Mouse (Mus musculus): ENCODE measurements around the gene Polr3b. TPM values are rescaled to one million over a fixed set of nuclear protein-coding genes. Genes with fewer than 3 reads are reported as not detected.
A peak's percentile ranks its signal among the peaks of the same experiment; 100 is the strongest.

Polr3b gene
- polyA plus RNA-seq, 1 experiment from 2014 or later: 19.5 TPM

GRCm38 (mm10) chr10:84654731-84655130 is 32.6 kb downstream of the Polr3b start:
- Histone ChIP-seq H3K4me1 (peaks cover 11% of the 10 kb centered on the region), H3K9me3 (no peaks in the 10 kb centered on the region), H3K27ac (replicated peaks) (no peak overlapping the region), H3K27me3 (replicated peaks; ENCODE audit: low read depth, poor library complexity, severe bottlenecking) (no peaks in the 10 kb centered on the region), H3K36me3 (replicated peaks) (peaks cover 38% of the 10 kb centered on the region), H3K4me3 (no peak overlapping the region)
- WGBS: 88% methylated on average over 4 of the region's 4 CpGs
- DNase-seq (ENCODE audit: low spot score): no peak

GRCm38 (mm10) chr10:84656618-84657017 is 34.5 kb downstream of the Polr3b start:
- Histone ChIP-seq H3K4me1 (peaks cover 11% of the 10 kb centered on the region), H3K36me3 (replicated peaks) (peaks cover 39% of the 10 kb centered on the region), H3K27me3 (replicated peaks; ENCODE audit: low read depth, poor library complexity, severe bottlenecking) (no peaks in the 10 kb centered on the region), H3K9me3 (no peaks in the 10 kb centered on the region), H3K4me3 (no peak overlapping the region), H3K27ac (replicated peaks) (no peak overlapping the region)
- 83% methylated on average over 4 of the region's 4 CpGs for WGBS
- DNase-seq (ENCODE audit: low spot score): no peak

DNA sequence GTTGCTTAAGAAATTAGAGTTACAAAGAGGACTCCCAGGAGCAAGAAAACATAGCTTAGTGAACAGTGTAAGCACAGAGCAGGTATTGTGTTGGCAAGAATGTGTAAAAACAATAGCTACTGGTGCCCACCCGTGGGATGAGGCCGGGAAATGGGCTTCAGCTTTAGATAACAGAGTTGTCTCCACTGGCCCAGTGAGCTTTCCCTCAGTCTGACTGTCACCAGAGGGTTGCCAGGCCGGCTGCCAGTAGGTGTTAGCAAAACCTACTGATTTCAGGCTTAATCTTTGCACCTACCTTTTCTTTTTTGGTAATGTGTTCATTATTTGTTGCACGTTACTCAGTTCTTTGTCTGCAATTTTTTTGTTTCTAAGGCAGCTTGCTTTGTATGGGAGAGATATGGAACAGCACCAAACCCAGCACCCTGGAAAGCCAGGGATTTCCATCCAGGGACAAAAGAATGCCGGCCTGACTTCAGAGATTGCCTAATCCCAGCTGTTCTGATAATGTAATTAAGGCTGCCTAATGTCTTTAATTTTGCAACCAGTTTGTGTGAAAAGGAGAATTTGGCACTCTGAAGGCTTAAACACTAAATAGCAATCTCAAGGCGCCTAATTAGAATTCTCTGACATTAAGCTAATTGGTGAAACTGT is 35.5 kb downstream of the Polr3b start:
- H3K4me1 ChIP-seq: peaks cover 11% of the 10 kb centered on the region
- H3K36me3 ChIP-seq (replicated peaks): peaks cover 41% of the 10 kb centered on the region
- H3K27me3 ChIP-seq (replicated peaks; ENCODE audit: low read depth, poor library complexity, severe bottlenecking): no peaks in the 10 kb centered on the region
- no peak overlapping the region for H3K27ac ChIP-seq (replicated peaks)
- 45% methylated on average over 6 of the region's 6 CpGs for WGBS
- H3K4me3 ChIP-seq: no peak overlapping the region
- DNase-seq (ENCODE audit: low spot score): no peak
- no peaks in the 10 kb centered on the region for H3K9me3 ChIP-seq

DNA sequence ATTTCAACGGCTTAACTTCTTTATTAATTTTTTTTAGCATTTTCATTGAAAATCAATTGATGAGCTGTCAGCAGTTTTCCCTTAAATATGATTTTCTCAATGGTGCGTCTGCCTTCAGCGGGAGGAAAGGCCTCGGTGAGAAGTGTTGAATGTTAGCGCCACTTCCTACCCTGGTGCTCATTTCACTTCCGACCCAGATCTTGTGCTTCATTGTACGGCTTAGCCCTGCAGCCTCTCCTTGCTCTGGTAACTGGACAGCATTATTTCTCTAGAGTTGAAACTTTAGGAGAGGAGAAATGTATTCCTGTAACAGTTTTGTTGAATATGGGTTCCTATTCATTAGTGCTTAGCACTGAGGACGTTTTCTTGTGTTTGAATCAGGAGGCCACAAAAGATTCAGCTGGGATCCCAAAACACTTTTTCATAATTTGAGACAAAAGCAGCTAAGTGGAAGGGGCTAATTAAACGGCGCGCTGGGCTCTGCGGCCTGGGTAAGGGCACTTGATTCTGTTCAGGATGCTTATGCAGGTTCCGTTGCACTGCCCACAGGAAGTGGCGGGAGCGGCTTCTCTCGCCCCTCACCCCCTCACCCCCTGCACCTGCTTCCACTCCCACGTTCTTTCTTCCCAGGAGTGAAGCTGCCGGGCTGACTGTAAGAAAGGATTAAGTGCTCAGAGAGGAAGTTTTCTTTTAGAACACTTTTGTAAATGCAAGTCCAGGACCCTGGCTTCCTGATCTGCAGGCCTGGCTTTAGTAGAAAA is 36.2 kb downstream of the Polr3b start:
- 64% methylated on average over 18 of the region's 18 CpGs for WGBS
- Histone ChIP-seq H3K4me3 (no peak overlapping the region), H3K27ac (replicated peaks) (no peak overlapping the region; the same call in 1 of the 2 replicates), H3K27me3 (replicated peaks; ENCODE audit: low read depth, poor library complexity, severe bottlenecking) (no peaks in the 10 kb centered on the region), H3K36me3 (replicated peaks) (peaks cover 36% of the 10 kb centered on the region), H3K4me1 (peaks cover 11% of the 10 kb centered on the region), H3K9me3 (no peaks in the 10 kb centered on the region)
- peak; percentile 43 for DNase-seq (ENCODE audit: low spot score)

- 90% methylated on average over 3 of the region's 3 CpGs for WGBS
- no peaks in the 10 kb centered on the region for H3K9me3 ChIP-seq
- peaks cover 36% of the 10 kb centered on the region for H3K36me3 ChIP-seq (replicated peaks)
- H3K27ac ChIP-seq (replicated peaks): no peak overlapping the region
- H3K4me3 ChIP-seq: no peak overlapping the region
- peaks cover 11% of the 10 kb centered on the region for H3K4me1 ChIP-seq
- DNase-seq (ENCODE audit: low spot score): no peak
- H3K27me3 ChIP-seq (replicated peaks; ENCODE audit: low read depth, poor library complexity, severe bottlenecking): no peaks in the 10 kb centered on the region
These were observed 37.2 kb downstream of the Polr3b start for GRCm38 (mm10) chr10:84659281-84659680.

DNA sequence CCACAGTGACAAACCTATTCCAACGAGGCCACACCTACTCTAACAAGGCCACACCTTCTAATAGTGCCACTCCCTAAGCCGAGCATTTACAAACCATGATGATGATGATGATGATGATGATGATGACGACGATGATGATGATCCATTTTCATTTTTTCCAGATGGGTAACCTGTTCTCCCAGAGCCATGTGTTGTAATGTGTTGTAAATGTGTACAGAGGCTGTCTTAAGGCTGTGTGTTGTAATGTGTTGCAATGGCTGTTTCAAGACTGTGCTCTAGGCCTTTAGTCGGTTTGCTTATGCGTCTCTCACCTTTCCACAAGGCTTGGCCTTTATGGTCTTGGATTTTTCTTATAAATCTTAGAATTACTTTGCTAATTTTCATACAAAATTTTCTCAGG is 40.0 kb downstream of the Polr3b start:
- H3K27me3 ChIP-seq (replicated peaks; ENCODE audit: low read depth, poor library complexity, severe bottlenecking): no peaks in the 10 kb centered on the region
- peaks cover 18% of the 10 kb centered on the region for H3K4me1 ChIP-seq
- H3K27ac ChIP-seq (replicated peaks): no peak overlapping the region
- DNase-seq (ENCODE audit: low spot score): no peak
- no peak overlapping the region for H3K4me3 ChIP-seq
- peaks cover 32% of the 10 kb centered on the region for H3K36me3 ChIP-seq (replicated peaks)
- H3K9me3 ChIP-seq: no peaks in the 10 kb centered on the region
- WGBS: 94% methylated on average over 6 of the region's 6 CpGs

DNA sequence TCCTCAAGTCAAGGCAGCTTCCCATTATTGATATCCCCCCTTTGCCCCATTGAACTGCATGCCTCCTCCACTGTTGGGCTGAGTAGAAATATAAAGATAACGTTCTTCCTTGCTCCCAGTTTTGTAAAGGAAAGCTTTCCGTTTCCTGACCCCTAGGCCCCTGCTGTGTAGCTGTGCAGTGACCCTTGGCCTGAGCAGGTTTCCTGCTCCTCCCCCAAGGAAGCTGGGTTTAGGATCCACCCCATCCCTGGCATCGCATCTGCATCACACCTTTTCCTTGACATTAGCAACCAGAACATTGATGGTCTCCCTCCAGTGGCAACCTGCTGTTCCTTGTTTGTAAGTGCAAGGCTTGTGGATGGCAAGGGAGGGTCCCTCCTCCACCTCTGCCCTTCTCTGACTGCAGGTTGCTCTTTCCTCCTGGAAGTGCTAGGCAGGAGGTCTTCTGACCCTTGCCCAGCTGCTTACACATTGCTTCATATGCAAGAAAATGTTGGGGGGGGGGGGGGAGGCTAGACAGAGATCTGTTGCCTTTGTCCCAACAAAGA is 43.7 kb downstream of the Polr3b start:
- Histone ChIP-seq H3K4me1 (peaks cover 7% of the 10 kb centered on the region), H3K4me3 (no peak overlapping the region), H3K27ac (replicated peaks) (no peak overlapping the region), H3K9me3 (no peaks in the 10 kb centered on the region), H3K36me3 (replicated peaks) (peaks cover 54% of the 10 kb centered on the region), H3K27me3 (replicated peaks; ENCODE audit: low read depth, poor library complexity, severe bottlenecking) (no peaks in the 10 kb centered on the region)
- 26% methylated on average over 3 of the region's 3 CpGs for WGBS
- peak; percentile 17 for DNase-seq (ENCODE audit: low spot score)

DNA sequence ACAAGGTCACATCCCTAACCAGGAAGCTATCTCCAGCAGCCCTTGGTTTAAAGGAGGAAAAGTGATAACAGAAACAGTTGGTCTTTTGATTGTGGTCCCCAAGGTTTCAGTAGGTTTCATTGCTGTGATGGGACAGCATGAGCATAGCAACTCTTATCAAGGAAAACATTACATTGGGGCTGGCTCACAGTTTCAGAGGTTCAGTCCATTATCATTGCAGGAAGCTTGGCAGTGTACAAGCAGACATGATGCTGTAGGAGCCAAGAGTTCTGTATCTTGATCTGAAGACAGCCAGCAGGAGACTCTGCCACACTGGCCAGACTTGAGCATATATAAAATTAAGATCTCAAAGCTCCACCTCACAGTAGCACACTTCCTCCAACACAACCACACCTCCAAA is 53.6 kb downstream of the Polr3b start:
- Histone ChIP-seq H3K4me1 (no peaks in the 10 kb centered on the region), H3K27me3 (replicated peaks; ENCODE audit: low read depth, poor library complexity, severe bottlenecking) (no peaks in the 10 kb centered on the region), H3K4me3 (no peak overlapping the region), H3K36me3 (replicated peaks) (peaks cover 80% of the 10 kb centered on the region), H3K9me3 (no peaks in the 10 kb centered on the region), H3K27ac (replicated peaks) (no peak overlapping the region)
- DNase-seq (ENCODE audit: low spot score): no peak

DNA sequence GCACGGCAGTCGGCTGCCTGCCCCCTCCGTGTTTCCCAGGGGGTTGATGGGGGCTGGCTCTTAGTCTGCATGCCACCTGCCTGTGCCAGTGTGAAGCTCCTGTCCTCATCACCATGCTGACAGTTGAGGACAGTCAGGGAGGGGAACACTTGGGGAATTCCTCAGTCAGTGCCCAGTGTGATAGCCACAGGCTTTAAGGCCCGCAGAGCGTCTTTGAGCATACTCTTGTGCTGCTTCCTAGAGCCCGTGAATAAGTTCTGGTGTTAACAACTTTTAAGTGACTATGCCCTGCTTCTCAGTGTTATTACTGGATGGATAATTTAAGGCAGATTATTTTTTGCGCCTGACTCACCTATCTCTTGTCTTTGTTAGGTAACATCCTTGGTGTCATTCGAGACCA is 54.4 kb downstream of the Polr3b start:
- 91% methylated on average over 8 of the region's 8 CpGs for WGBS
- Histone ChIP-seq H3K4me3 (no peak overlapping the region), H3K4me1 (no peaks in the 10 kb centered on the region), H3K27me3 (replicated peaks; ENCODE audit: low read depth, poor library complexity, severe bottlenecking) (no peaks in the 10 kb centered on the region), H3K36me3 (replicated peaks) (peaks cover 80% of the 10 kb centered on the region), H3K9me3 (no peaks in the 10 kb centered on the region), H3K27ac (replicated peaks) (no peak overlapping the region)
- DNase-seq (ENCODE audit: low spot score): no peak

GRCm38 (mm10) chr10:84677871-84678270 is 55.8 kb downstream of the Polr3b start:
- H3K27ac ChIP-seq (replicated peaks): no peak overlapping the region
- H3K27me3 ChIP-seq (replicated peaks; ENCODE audit: low read depth, poor library complexity, severe bottlenecking): no peaks in the 10 kb centered on the region
- H3K4me3 ChIP-seq: no peak overlapping the region
- H3K36me3 ChIP-seq (replicated peaks): peaks cover 78% of the 10 kb centered on the region
- no peaks in the 10 kb centered on the region for H3K9me3 ChIP-seq
- DNase-seq (ENCODE audit: low spot score): no peak
- WGBS: 93% methylated on average over 3 of the region's 3 CpGs
- no peaks in the 10 kb centered on the region for H3K4me1 ChIP-seq

GRCm38 (mm10) chr10:84678441-84678840 is 56.3 kb downstream of the Polr3b start:
- no peaks in the 10 kb centered on the region for H3K27me3 ChIP-seq (replicated peaks; ENCODE audit: low read depth, poor library complexity, severe bottlenecking)
- no peak overlapping the region for H3K4me3 ChIP-seq
- H3K36me3 ChIP-seq (replicated peaks): peaks cover 72% of the 10 kb centered on the region
- H3K9me3 ChIP-seq: no peaks in the 10 kb centered on the region
- DNase-seq (ENCODE audit: low spot score): no peak
- WGBS: 79% methylated on average over 4 of the region's 4 CpGs
- no peaks in the 10 kb centered on the region for H3K4me1 ChIP-seq
- H3K27ac ChIP-seq (replicated peaks): no peak overlapping the region

- 42% methylated on average over 8 of the region's 8 CpGs for WGBS
- no peak for DNase-seq (ENCODE audit: low spot score)
- Histone ChIP-seq H3K4me3 (no peak overlapping the region), H3K27ac (replicated peaks) (peak overlapping the region; percentile 48; the same call in 1 of the 2 replicates), H3K36me3 (replicated peaks) (peaks cover 27% of the 10 kb centered on the region; the same call in 1 of the 2 replicates), H3K9me3 (no peaks in the 10 kb centered on the region), H3K4me1 (peaks cover 23% of the 10 kb centered on the region), H3K27me3 (replicated peaks; ENCODE audit: low read depth, poor library complexity, severe bottlenecking) (peaks cover 5% of the 10 kb centered on the region)
These were observed 63.5 kb downstream of the Polr3b start for GRCm38 (mm10) chr10:84685444-84686121.
